Mouse (Mus musculus): ENCODE data around the gene Aida. TPM values are rescaled to one million over a fixed set of nuclear protein-coding genes. Genes with fewer than 3 reads are reported as not detected.
A peak's percentile ranks its signal among the peaks of the same experiment; 100 is the strongest.
"Not testable (repeated sequence)": the region's sequence is repeated elsewhere in the genome, so short reads cannot be mapped to it uniquely, and the experiment has no call there.

Gene Aida
- polyA plus RNA-seq, 1 experiment, result 46.5 TPM

- TF ChIP-seq MAX (IDR thresholded peaks at IDR 0.05), result peak; percentile 73
- no peak for TF ChIP-seq CEBPB (IDR thresholded peaks at IDR 0.05; ENCODE audit: low read depth)
- Histone ChIP-seq H3ac (ENCODE audit: control insufficient read depth, insufficient read length, low read depth) (peak overlapping the region; percentile 90), H3K79me2 (ENCODE audit: control insufficient read depth, insufficient read depth) (peaks cover 58% of the 10 kb centered on the region), H3K27me3 (ENCODE audit: control insufficient read depth, insufficient read depth, insufficient read length) (no peaks in the 10 kb centered on the region), H3K36me3 (ENCODE audit: control insufficient read depth, insufficient read depth) (peaks cover 10% of the 10 kb centered on the region), H3K4me3 (ENCODE audit: insufficient read depth, poor library complexity, severe bottlenecking) (peak overlapping the region; percentile 45), H3K79me3 (ENCODE audit: low read depth) (peaks cover 29% of the 10 kb centered on the region)
Measured at GRCm38 (mm10) chr1:183297886-183298489, 1.6 kb downstream of the Aida start.

- no peak overlapping the region for H3ac ChIP-seq (ENCODE audit: control insufficient read depth, insufficient read length, low read depth)
Measured at GRCm38 (mm10) chr1:183299161-183299560, 2.8 kb downstream of the Aida start.

GRCm38 (mm10) chr1:183307555-183307954, 11.2 kb downstream of the Aida start:
- Histone ChIP-seq H3K79me3 (ENCODE audit: low read depth) (peaks cover 5% of the 10 kb centered on the region), H3ac (ENCODE audit: control insufficient read depth, insufficient read length, low read depth) (no peak overlapping the region), H3K36me3 (ENCODE audit: control insufficient read depth, insufficient read depth) (peaks cover 35% of the 10 kb centered on the region), H3K4me3 (ENCODE audit: insufficient read depth, poor library complexity, severe bottlenecking) (no peak overlapping the region), H3K27me3 (ENCODE audit: control insufficient read depth, insufficient read depth, insufficient read length) (no peaks in the 10 kb centered on the region), H3K79me2 (ENCODE audit: control insufficient read depth, insufficient read depth) (peaks cover 23% of the 10 kb centered on the region)
- TF ChIP-seq USF1 (IDR thresholded peaks at IDR 0.05; ENCODE audit: low read depth) (no peak), MAX (IDR thresholded peaks at IDR 0.05) (no peak), CTCF (IDR thresholded peaks at IDR 0.05; ENCODE audit: control insufficient read depth, insufficient read depth, insufficient read length) (no peak), MYOD1 (IDR thresholded peaks at IDR 0.05; ENCODE audit: control insufficient read depth, insufficient read length, low read depth) (no peak), MYOG (IDR thresholded peaks at IDR 0.05; ENCODE audit: control insufficient read depth, extremely low read depth, insufficient read length) (no peak), CEBPB (IDR thresholded peaks at IDR 0.05; ENCODE audit: low read depth) (no peak), FOSL1 (IDR thresholded peaks at IDR 0.05; ENCODE audit: insufficient read depth, low read length, poor library complexity, severe bottlenecking) (no peak)

More at GRCm38 (mm10) chr1:183299161-183299560, 2.8 kb downstream of the Aida start:
- H3K27me3 ChIP-seq (ENCODE audit: control insufficient read depth, insufficient read depth, insufficient read length), result no peaks in the 10 kb centered on the region
- H3K79me2 ChIP-seq (ENCODE audit: control insufficient read depth, insufficient read depth), result peaks cover 47% of the 10 kb centered on the region
- TF ChIP-seq MYOG (IDR thresholded peaks at IDR 0.05; ENCODE audit: control insufficient read depth, extremely low read depth, insufficient read length) (no peak), MAX (IDR thresholded peaks at IDR 0.05) (no peak), MYOD1 (IDR thresholded peaks at IDR 0.05; ENCODE audit: control insufficient read depth, insufficient read length, low read depth) (no peak), USF1 (IDR thresholded peaks at IDR 0.05; ENCODE audit: low read depth) (no peak), FOSL1 (IDR thresholded peaks at IDR 0.05; ENCODE audit: insufficient read depth, low read length, poor library complexity, severe bottlenecking) (no peak), CTCF (IDR thresholded peaks at IDR 0.05; ENCODE audit: control insufficient read depth, insufficient read depth, insufficient read length) (no peak), CEBPB (IDR thresholded peaks at IDR 0.05; ENCODE audit: low read depth) (no peak)
- H3K4me3 ChIP-seq (ENCODE audit: insufficient read depth, poor library complexity, severe bottlenecking), result no peak overlapping the region
- no peaks in the 10 kb centered on the region for H3K36me3 ChIP-seq (ENCODE audit: control insufficient read depth, insufficient read depth)
- peaks cover 19% of the 10 kb centered on the region for H3K79me3 ChIP-seq (ENCODE audit: low read depth)

- TF ChIP-seq FOSL1 (IDR thresholded peaks at IDR 0.05; ENCODE audit: insufficient read depth, low read length, poor library complexity, severe bottlenecking) (no peak), CEBPB (IDR thresholded peaks at IDR 0.05; ENCODE audit: low read depth) (no peak), USF1 (IDR thresholded peaks at IDR 0.05; ENCODE audit: low read depth) (no peak), MYOD1 (IDR thresholded peaks at IDR 0.05; ENCODE audit: control insufficient read depth, insufficient read length, low read depth) (no peak), MAX (IDR thresholded peaks at IDR 0.05) (no peak), CTCF (IDR thresholded peaks at IDR 0.05; ENCODE audit: control insufficient read depth, insufficient read depth, insufficient read length) (no peak)
- Histone ChIP-seq H3K36me3 (ENCODE audit: control insufficient read depth, insufficient read depth) (peaks cover 42% of the 10 kb centered on the region), H3K27me3 (ENCODE audit: control insufficient read depth, insufficient read depth, insufficient read length) (no peaks in the 10 kb centered on the region), H3K4me3 (ENCODE audit: insufficient read depth, poor library complexity, severe bottlenecking) (no peak overlapping the region), H3ac (ENCODE audit: control insufficient read depth, insufficient read length, low read depth) (no peak overlapping the region), H3K79me2 (ENCODE audit: control insufficient read depth, insufficient read depth) (peaks cover 23% of the 10 kb centered on the region), H3K79me3 (ENCODE audit: low read depth) (peaks cover 5% of the 10 kb centered on the region)
Measured at GRCm38 (mm10) chr1:183308476-183308875, 12.1 kb downstream of the Aida start.

GRCm38 (mm10) chr1:183309601-183310000, 13.2 kb downstream of the Aida start:
- not testable (repeated sequence) for H3ac ChIP-seq (ENCODE audit: control insufficient read depth, insufficient read length, low read depth); H3K4me3 ChIP-seq (ENCODE audit: insufficient read depth, poor library complexity, severe bottlenecking); H3K27me3 ChIP-seq (ENCODE audit: control insufficient read depth, insufficient read depth, insufficient read length); H3K79me3 ChIP-seq (ENCODE audit: low read depth)
- Histone ChIP-seq H3K36me3 (ENCODE audit: control insufficient read depth, insufficient read depth) (peaks cover 53% of the 10 kb centered on the region), H3K79me2 (ENCODE audit: control insufficient read depth, insufficient read depth) (peaks cover 18% of the 10 kb centered on the region)
- TF ChIP-seq MYOD1 (IDR thresholded peaks at IDR 0.05; ENCODE audit: control insufficient read depth, insufficient read length, low read depth), result peak; percentile 97

GRCm38 (mm10) chr1:183312076-183312475, 15.7 kb downstream of the Aida start:
- peaks cover 9% of the 10 kb centered on the region for H3K79me2 ChIP-seq (ENCODE audit: control insufficient read depth, insufficient read depth)

More at GRCm38 (mm10) chr1:183312076-183312475, 15.7 kb downstream of the Aida start:
- Histone ChIP-seq H3ac (ENCODE audit: control insufficient read depth, insufficient read length, low read depth) (no peak overlapping the region), H3K36me3 (ENCODE audit: control insufficient read depth, insufficient read depth) (peaks cover 68% of the 10 kb centered on the region), H3K4me3 (ENCODE audit: insufficient read depth, poor library complexity, severe bottlenecking) (no peak overlapping the region), H3K27me3 (ENCODE audit: control insufficient read depth, insufficient read depth, insufficient read length) (no peaks in the 10 kb centered on the region), H3K79me3 (ENCODE audit: low read depth) (no peaks in the 10 kb centered on the region)
- TF ChIP-seq CTCF (IDR thresholded peaks at IDR 0.05; ENCODE audit: control insufficient read depth, insufficient read depth, insufficient read length), result no peak
- TF ChIP-seq MYOD1 (IDR thresholded peaks at IDR 0.05; ENCODE audit: control insufficient read depth, insufficient read length, low read depth), result no peak
- TF ChIP-seq USF1 (IDR thresholded peaks at IDR 0.05; ENCODE audit: low read depth), result no peak
- TF ChIP-seq CEBPB (IDR thresholded peaks at IDR 0.05; ENCODE audit: low read depth), result no peak
- no peak for TF ChIP-seq FOSL1 (IDR thresholded peaks at IDR 0.05; ENCODE audit: insufficient read depth, low read length, poor library complexity, severe bottlenecking)
- no peak for TF ChIP-seq MAX (IDR thresholded peaks at IDR 0.05)
- TF ChIP-seq MYOG (IDR thresholded peaks at IDR 0.05; ENCODE audit: control insufficient read depth, extremely low read depth, insufficient read length), result no peak
